Mouse (Mus musculus): ENCODE results near the gene Nim1k. TPM values are rescaled to one million over a fixed set of nuclear protein-coding genes. Genes with fewer than 3 reads are reported as not detected.
A peak's percentile ranks its signal among the peaks of the same experiment; 100 is the strongest.

Gene Nim1k
- polyA plus RNA-seq, 1 experiment from 2014 or later, result 0.74 TPM

DNA sequence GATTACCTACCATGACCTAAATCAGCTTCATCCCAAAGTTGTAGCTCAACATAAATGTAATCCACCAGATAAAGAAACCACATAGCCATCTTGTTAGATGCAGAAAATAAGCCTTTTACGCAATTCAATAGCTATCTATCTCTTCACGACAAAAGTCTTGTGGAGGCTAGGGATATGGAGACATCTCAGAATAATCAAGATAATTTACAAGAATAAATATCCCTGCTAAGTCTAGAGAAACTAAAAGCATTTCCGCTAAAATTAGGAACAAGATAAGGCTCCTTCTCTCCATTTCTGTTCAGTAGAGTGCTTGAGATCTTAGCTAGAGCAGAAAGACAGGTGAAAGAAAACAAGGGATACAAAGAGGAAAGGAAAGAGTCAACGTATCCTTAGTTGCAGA, 8.8 kb downstream of the Nim1k start:
- H3K36me3 ChIP-seq (ENCODE audit: control insufficient read depth, insufficient read depth, low read length), result no peaks in the 10 kb centered on the region
- H3K4me3 ChIP-seq (ENCODE audit: control insufficient read depth in 1 of 2, insufficient read depth in 1 of 2, low read depth in 1 of 2, low read length in 2 of 2), result no peak overlapping the region
- no peak overlapping the region for H3K27ac ChIP-seq (replicated peaks in 1 of 2; ENCODE audit: control insufficient read depth in 1 of 2, insufficient read depth in 1 of 2, low read depth in 2 of 2, low read length in 2 of 2)
- no peak overlapping the region for H3K4me2 ChIP-seq (ENCODE audit: low read length)
- no peak for ATAC-seq (ENCODE audit: insufficient number of reproducible peaks, insufficient read depth, low FRiP score, low read depth)
- H3K9ac ChIP-seq (ENCODE audit: low read length), result no peak overlapping the region
- H3K27me3 ChIP-seq (ENCODE audit: control insufficient read depth, insufficient read depth, low read length), result no peaks in the 10 kb centered on the region
- 62% methylated on average over 4 of the region's 4 CpGs for WGBS
- no peaks in the 10 kb centered on the region for H3K4me1 ChIP-seq (ENCODE audit: control insufficient read depth in 2 of 2, insufficient read depth in 2 of 2, low read length in 2 of 2)
- H3K9me3 ChIP-seq (ENCODE audit: control insufficient read depth, low read length), result no peaks in the 10 kb centered on the region

DNA sequence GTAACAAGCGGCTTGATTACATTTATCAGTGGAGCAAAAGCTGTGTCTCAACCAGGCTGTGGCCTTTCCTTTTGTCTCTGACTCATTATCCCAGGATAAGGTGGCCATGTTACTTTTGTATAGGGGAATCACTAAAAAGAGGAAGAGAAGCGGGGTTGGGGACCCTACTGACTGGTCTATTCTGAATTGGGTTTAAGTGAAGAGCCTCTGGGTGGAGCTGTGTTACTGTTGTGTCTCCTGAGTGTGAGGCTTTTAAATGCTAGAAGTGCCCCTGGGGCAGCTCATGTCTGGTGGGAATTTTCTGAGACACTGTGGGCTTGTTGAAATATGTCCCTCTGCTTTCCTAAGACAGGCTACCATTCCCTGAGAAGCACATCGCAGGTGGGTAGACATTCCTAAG, 12.2 kb downstream of the Nim1k start:
- ATAC-seq (ENCODE audit: insufficient number of reproducible peaks, insufficient read depth, low FRiP score, low read depth), result no peak
- H3K4me2 ChIP-seq (ENCODE audit: low read length), result no peak overlapping the region
- no peak overlapping the region for H3K27ac ChIP-seq (replicated peaks in 1 of 2; ENCODE audit: control insufficient read depth in 1 of 2, insufficient read depth in 1 of 2, low read depth in 2 of 2, low read length in 2 of 2)
- no peaks in the 10 kb centered on the region for H3K27me3 ChIP-seq (ENCODE audit: control insufficient read depth, insufficient read depth, low read length)
- H3K36me3 ChIP-seq (ENCODE audit: control insufficient read depth, insufficient read depth, low read length), result no peaks in the 10 kb centered on the region
- no peaks in the 10 kb centered on the region for H3K9me3 ChIP-seq (ENCODE audit: control insufficient read depth, low read length)
- no peak overlapping the region for H3K4me3 ChIP-seq (ENCODE audit: control insufficient read depth in 1 of 2, insufficient read depth in 1 of 2, low read depth in 1 of 2, low read length in 2 of 2)
- 65% methylated on average over 3 of the region's 3 CpGs for WGBS
- H3K9ac ChIP-seq (ENCODE audit: low read length), result no peak overlapping the region
- H3K4me1 ChIP-seq (ENCODE audit: control insufficient read depth in 2 of 2, insufficient read depth in 2 of 2, low read length in 2 of 2), result no peaks in the 10 kb centered on the region

DNA sequence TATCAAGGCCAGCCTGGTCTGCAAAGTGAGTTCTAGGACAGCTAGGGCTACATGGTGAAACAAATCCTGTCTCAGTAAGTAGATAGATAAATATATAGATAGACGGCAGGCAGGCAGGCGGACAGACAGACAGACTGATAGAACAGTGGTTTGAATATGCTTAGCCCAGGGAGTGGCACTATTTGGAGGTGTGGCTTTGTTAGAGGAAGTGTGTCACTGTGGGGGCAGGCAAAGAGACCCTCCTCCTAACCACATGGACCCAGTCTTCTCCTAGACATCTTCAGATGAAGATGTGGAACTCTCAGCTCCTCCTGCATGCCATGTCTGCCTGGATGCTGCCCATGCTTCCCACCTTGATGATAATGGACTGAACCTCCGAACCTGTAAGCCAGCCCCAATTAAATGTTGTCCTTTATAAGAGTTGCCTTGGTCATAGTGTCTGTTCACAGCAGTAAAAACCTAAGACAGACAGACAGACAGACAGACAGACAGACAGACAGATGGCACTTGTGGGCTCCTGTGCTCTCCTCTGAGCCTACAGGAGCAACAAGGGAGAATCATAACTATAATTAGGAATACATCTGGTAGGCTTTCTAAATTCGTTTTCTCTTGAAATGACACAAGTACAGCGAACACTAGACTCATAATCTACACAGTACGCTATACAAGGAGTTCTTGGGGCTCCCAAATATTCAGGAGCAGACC, 12.8 kb downstream of the Nim1k start:
- Histone ChIP-seq H3K36me3 (ENCODE audit: control insufficient read depth, insufficient read depth, low read length) (no peaks in the 10 kb centered on the region), H3K9ac (ENCODE audit: low read length) (no peak overlapping the region), H3K27me3 (ENCODE audit: control insufficient read depth, insufficient read depth, low read length) (no peaks in the 10 kb centered on the region), H3K27ac (replicated peaks in 1 of 2; ENCODE audit: control insufficient read depth in 1 of 2, insufficient read depth in 1 of 2, low read depth in 2 of 2, low read length in 2 of 2) (no peak overlapping the region), H3K9me3 (ENCODE audit: control insufficient read depth, low read length) (no peaks in the 10 kb centered on the region), H3K4me3 (ENCODE audit: control insufficient read depth in 1 of 2, insufficient read depth in 1 of 2, low read depth in 1 of 2, low read length in 2 of 2) (no peak overlapping the region), H3K4me2 (ENCODE audit: low read length) (no peak overlapping the region), H3K4me1 (ENCODE audit: control insufficient read depth in 2 of 2, insufficient read depth in 2 of 2, low read length in 2 of 2) (no peaks in the 10 kb centered on the region)
- ATAC-seq (ENCODE audit: insufficient number of reproducible peaks, insufficient read depth, low FRiP score, low read depth), result no peak
- WGBS, result 74% methylated on average over 6 of the region's 6 CpGs

DNA sequence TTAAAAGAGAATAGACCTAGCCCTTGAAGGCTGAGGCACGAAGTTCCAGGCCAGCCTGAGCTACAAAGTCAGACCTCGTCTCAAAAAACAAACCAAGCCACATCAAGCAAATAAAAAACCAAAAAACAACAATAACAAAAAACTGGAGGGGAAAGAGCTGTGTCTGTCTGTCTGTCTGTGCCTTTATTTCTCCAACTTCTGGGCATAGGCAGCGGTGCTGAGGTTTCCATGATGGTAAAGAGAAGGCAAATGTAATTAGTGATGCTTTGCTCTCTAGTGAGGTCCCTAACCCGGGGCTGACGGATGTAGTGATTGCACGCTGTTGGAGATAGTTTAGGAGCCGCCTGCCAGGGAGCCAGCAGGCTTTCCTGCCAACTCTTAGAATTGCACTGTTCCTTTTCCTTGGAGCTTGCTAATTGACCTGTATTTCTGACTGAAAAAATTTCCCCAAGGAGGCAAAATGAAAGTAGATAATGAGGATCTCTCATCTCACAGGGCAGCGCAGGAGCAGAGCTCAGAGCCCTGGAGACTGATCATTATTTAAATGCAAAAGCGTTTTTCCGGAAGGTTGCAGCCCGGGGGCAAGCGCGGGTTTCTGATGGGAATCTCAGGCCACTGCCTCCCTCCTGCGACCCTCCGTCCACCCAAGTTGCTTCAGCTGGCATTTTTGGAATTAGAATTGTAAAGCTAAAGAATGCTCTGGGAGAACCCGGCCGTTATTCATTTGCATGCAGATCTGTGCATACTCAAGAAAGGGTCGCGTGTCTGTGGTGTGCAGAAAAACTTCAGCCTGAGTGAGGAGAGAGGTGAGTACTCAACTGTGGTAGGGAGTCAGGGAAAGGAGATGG, 14.1 kb downstream of the Nim1k start:
- Histone ChIP-seq H3K4me3 (ENCODE audit: control insufficient read depth in 1 of 2, insufficient read depth in 1 of 2, low read depth in 1 of 2, low read length in 2 of 2) (peak overlapping the region; percentile 25 to 29), H3K27me3 (ENCODE audit: control insufficient read depth, insufficient read depth, low read length) (no peaks in the 10 kb centered on the region), H3K4me1 (ENCODE audit: control insufficient read depth in 2 of 2, insufficient read depth in 2 of 2, low read length in 2 of 2) (no peaks in the 10 kb centered on the region), H3K9me3 (ENCODE audit: control insufficient read depth, low read length) (no peaks in the 10 kb centered on the region), H3K9ac (ENCODE audit: low read length) (peak overlapping the region; percentile 51; the same call in 1 of the 2 replicates), H3K4me2 (ENCODE audit: low read length) (peak overlapping the region; percentile 70), H3K36me3 (ENCODE audit: control insufficient read depth, insufficient read depth, low read length) (no peaks in the 10 kb centered on the region), H3K27ac (replicated peaks in 1 of 2; ENCODE audit: control insufficient read depth in 1 of 2, insufficient read depth in 1 of 2, low read depth in 2 of 2, low read length in 2 of 2) (no peak overlapping the region)
- 6% methylated on average over 19 of the region's 19 CpGs for WGBS
- no peak for ATAC-seq (ENCODE audit: insufficient number of reproducible peaks, insufficient read depth, low FRiP score, low read depth)

DNA sequence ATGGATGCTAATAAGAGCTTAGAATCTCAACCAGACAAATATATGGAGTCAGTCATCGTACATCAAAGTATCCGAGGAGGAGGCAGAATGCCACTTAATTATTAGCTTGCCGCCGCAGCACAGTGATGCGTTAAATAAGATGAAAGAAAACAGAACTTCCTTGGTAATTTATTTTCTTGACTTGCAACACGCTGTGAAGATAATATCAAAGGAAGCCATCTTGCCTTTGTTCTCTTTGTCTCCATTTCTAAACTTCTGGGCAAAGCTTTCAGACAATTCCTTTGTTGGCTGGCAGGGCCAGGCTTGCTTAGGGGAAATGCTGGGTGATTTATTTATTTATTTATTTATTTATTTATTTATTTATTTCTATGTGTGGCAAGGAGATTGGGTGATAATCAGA, 24.2 kb downstream of the Nim1k start:
- ATAC-seq (ENCODE audit: insufficient number of reproducible peaks, insufficient read depth, low FRiP score, low read depth), result no peak
- no peaks in the 10 kb centered on the region for H3K36me3 ChIP-seq (ENCODE audit: control insufficient read depth, insufficient read depth, low read length)
- H3K4me3 ChIP-seq (ENCODE audit: control insufficient read depth in 1 of 2, insufficient read depth in 1 of 2, low read depth in 1 of 2, low read length in 2 of 2), result no peak overlapping the region
- no peak overlapping the region for H3K9ac ChIP-seq (ENCODE audit: low read length)
- peaks cover 0 to 4% of the 10 kb centered on the region in 2 experiments; a peak in 1 of 4 replicates for H3K4me1 ChIP-seq (ENCODE audit: control insufficient read depth in 2 of 2, insufficient read depth in 2 of 2, low read length in 2 of 2)
- no peak overlapping the region for H3K4me2 ChIP-seq (ENCODE audit: low read length)
- H3K9me3 ChIP-seq (ENCODE audit: control insufficient read depth, low read length), result no peaks in the 10 kb centered on the region
- 81% methylated on average over 6 of the region's 6 CpGs for WGBS
- H3K27ac ChIP-seq (replicated peaks in 1 of 2; ENCODE audit: control insufficient read depth in 1 of 2, insufficient read depth in 1 of 2, low read depth in 2 of 2, low read length in 2 of 2), result no peak overlapping the region
- H3K27me3 ChIP-seq (ENCODE audit: control insufficient read depth, insufficient read depth, low read length), result no peaks in the 10 kb centered on the region

DNA sequence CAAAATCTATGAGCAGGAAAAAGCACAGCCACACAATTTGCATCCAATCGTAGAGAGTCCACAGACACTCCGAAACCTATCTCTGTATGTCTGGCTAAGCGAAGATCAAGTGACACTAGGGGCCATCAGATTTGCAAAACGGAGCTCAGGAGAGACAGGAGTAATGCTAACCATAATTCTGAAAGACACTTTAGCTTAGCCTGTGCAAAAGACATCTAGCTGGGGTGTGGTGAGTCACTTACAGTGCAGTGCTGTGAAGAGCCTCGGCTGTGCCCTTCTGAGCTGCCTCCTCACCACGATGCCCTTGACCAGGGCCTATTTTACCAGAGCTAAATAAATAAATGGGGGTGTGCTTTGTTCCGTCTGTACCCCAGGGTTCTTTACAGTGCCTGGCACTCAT, 26.3 kb downstream of the Nim1k start:
- ATAC-seq (ENCODE audit: insufficient number of reproducible peaks, insufficient read depth, low FRiP score, low read depth), result no peak
- 83% methylated on average over 7 of the region's 7 CpGs for WGBS
- no peak overlapping the region for H3K4me2 ChIP-seq (ENCODE audit: low read length)

DNA sequence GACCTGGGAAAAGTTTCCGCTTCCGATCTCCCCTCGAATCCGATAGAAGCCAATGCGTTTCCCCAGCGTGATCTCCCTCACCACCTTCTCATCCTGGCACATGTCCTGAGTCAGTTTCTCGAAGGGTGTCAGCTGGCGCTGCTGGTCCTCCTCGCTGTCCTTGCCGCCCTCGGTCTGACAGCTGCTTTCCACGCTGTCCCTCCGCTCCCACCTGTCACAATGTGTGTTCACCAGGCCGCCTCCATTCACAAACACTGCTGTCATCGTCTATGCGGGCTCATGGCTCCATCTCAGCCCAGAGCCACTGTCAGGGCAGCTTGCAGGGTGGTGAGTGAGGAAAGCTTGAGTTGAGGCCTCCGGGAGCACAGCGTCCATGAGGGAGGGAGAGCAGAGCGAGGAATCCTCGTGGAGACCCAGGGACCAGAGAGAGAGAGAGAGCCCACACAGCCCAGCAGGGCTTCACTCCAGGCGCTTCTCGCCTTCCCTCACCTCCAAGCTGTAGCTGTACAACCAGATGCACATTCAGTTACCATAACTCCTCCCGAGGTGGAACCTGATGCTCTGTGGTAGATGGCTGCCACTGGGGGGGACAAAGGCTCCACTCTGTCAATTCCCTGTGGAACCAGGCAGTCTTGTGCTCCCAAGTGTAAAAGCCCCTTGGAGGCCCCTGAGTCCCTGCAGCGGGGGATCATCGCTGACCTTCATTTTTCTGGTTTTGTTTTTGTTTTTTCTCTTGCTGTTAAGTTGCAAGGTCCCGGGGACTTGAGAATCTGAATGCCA, 27.9 kb downstream of the Nim1k start:
- Histone ChIP-seq H3K9me3 (ENCODE audit: control insufficient read depth, low read length) (no peaks in the 10 kb centered on the region), H3K4me3 (ENCODE audit: control insufficient read depth in 1 of 2, insufficient read depth in 1 of 2, low read depth in 1 of 2, low read length in 2 of 2) (no peak overlapping the region), H3K9ac (ENCODE audit: low read length) (no peak overlapping the region), H3K27me3 (ENCODE audit: control insufficient read depth, insufficient read depth, low read length) (no peaks in the 10 kb centered on the region), H3K36me3 (ENCODE audit: control insufficient read depth, insufficient read depth, low read length) (no peaks in the 10 kb centered on the region), H3K27ac (replicated peaks in 1 of 2; ENCODE audit: control insufficient read depth in 1 of 2, insufficient read depth in 1 of 2, low read depth in 2 of 2, low read length in 2 of 2) (no peak overlapping the region), H3K4me2 (ENCODE audit: low read length) (peak overlapping the region; percentile 45), H3K4me1 (ENCODE audit: control insufficient read depth in 2 of 2, insufficient read depth in 2 of 2, low read length in 2 of 2) (peaks cover 0 to 4% of the 10 kb centered on the region in 2 experiments; a peak in 1 of 4 replicates)
- no peak for ATAC-seq (ENCODE audit: insufficient number of reproducible peaks, insufficient read depth, low FRiP score, low read depth)
- 48% methylated on average over 26 of the region's 26 CpGs for WGBS

More for the DNA sequence above, 26.3 kb downstream of the Nim1k start:
- Histone ChIP-seq H3K4me3 (ENCODE audit: control insufficient read depth in 1 of 2, insufficient read depth in 1 of 2, low read depth in 1 of 2, low read length in 2 of 2) (no peak overlapping the region), H3K9ac (ENCODE audit: low read length) (no peak overlapping the region), H3K9me3 (ENCODE audit: control insufficient read depth, low read length) (no peaks in the 10 kb centered on the region), H3K4me1 (ENCODE audit: control insufficient read depth in 2 of 2, insufficient read depth in 2 of 2, low read length in 2 of 2) (peaks cover 0 to 4% of the 10 kb centered on the region in 2 experiments; a peak in 1 of 4 replicates), H3K27ac (replicated peaks in 1 of 2; ENCODE audit: control insufficient read depth in 1 of 2, insufficient read depth in 1 of 2, low read depth in 2 of 2, low read length in 2 of 2) (no peak overlapping the region), H3K36me3 (ENCODE audit: control insufficient read depth, insufficient read depth, low read length) (no peaks in the 10 kb centered on the region), H3K27me3 (ENCODE audit: control insufficient read depth, insufficient read depth, low read length) (no peaks in the 10 kb centered on the region)
